Comparison of ENCODE assay signal across 12 mouse cellular contexts in the genomic region with DNA sequence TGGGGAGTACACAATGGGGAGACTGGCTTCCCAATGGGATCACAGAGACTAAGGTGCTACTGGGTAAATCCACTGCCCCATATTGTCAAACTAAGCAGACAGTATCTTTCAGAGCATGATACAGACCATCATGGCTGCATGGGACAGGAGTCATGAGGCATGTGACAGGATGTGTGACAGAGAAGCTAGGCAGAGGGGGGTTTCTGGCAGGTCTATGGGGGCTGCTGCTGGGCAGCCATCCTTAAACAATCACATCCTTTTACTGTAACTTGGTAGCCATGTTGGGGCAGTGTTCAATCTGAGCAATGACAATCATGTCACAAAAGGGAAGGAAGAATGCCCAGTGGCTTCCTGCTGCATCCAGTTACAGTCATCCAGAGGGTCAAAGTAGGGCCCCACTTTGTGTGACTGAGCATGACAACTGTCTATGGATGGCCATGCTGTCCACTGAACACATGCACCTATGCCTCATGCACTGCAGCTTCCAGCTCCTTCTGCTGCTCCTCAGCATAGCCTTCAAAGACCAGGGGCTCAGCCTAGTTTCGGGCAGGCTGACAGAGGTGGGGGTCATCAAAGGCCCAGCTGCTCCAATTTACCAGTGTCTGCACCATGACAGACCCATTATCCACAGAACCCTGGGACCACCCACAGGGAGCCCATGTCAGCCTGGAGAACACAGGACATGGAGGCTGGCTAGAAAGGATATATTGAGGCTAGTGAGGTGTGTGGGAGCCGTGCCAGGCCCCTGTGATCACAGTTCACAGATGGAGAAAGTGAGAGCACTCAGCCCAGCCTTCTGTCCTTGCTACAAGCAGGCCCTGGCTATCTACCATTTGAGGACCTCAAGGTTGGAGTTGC. TPM values are rescaled to one million over a fixed set of nuclear protein-coding genes. Genes with fewer than 3 reads are reported as not detected.
DNase-seq lines count a peak whose midpoint lies in the region; ATAC-seq lines count a peak whose summit lies in the region.
"Had no signal": no experiment of that assay in that cellular context is flagged by ENCODE, and none has a peak within 500 bp of the region (broad histone marks: within the 10 kb centered on the region; RNA-seq: fewer than 3 reads in every experiment).

No protein-coding gene starts in this region.

- no peak for DNase-seq in embryonic facial prominence, embryonic 10.5 days (ENCODE audit: low spot score)
- no peak for DNase-seq in midbrain, embryonic 10.5 days (ENCODE audit: low spot score)
- peak; percentile 74 to 76 for DNase-seq in cerebellum, adult 18-20 months
- no peak for DNase-seq in heart, adult 9 months (ENCODE audit: low spot score in 2 of 2)
- DNase-seq: kidney, postnatal 25 days had no signal

- H3K4me2 ChIP-seq in embryonic facial prominence, embryonic 15.5 days (replicated peaks): no peak overlapping the region
- no peak overlapping the region for H3K4me2 ChIP-seq in midbrain, embryonic 13.5 days (replicated peaks)
- H3K4me2 ChIP-seq in midbrain, embryonic 15.5 days: no peak overlapping the region
- H3K4me2 ChIP-seq: neural tube, embryonic 12.5 days had no signal

- H3K9me3 ChIP-seq in embryonic facial prominence, embryonic 15.5 days (replicated peaks): no peaks in the 10 kb centered on the region
- no peaks in the 10 kb centered on the region for H3K9me3 ChIP-seq in embryonic facial prominence, embryonic 10.5 days
- H3K9me3 ChIP-seq in midbrain, embryonic 13.5 days: no peaks in the 10 kb centered on the region
- no peaks in the 10 kb centered on the region for H3K9me3 ChIP-seq in midbrain, embryonic 10.5 days (replicated peaks)
- H3K9me3 ChIP-seq in midbrain, embryonic 15.5 days: no peaks in the 10 kb centered on the region
- H3K9me3 ChIP-seq: neural tube, embryonic 12.5 days had no signal

- H3K4me3 ChIP-seq in embryonic facial prominence, embryonic 15.5 days (replicated peaks): no peak overlapping the region
- no peak overlapping the region for H3K4me3 ChIP-seq in embryonic facial prominence, embryonic 10.5 days
- no peak overlapping the region for H3K4me3 ChIP-seq in midbrain, embryonic 13.5 days (replicated peaks)
- no peak overlapping the region for H3K4me3 ChIP-seq in midbrain, embryonic 10.5 days
- H3K4me3 ChIP-seq in midbrain, embryonic 15.5 days: no peak overlapping the region
- H3K4me3 ChIP-seq: heart, adult 2 months; neural tube, embryonic 12.5 days had no signal

- peaks cover 37% of the 10 kb centered on the region for H3K36me3 ChIP-seq in embryonic facial prominence, embryonic 15.5 days
- H3K36me3 ChIP-seq in embryonic facial prominence, embryonic 10.5 days (replicated peaks): peaks cover 95% of the 10 kb centered on the region
- peaks cover 45% of the 10 kb centered on the region for H3K36me3 ChIP-seq in midbrain, embryonic 13.5 days
- peaks cover 66% of the 10 kb centered on the region for H3K36me3 ChIP-seq in midbrain, embryonic 10.5 days
- H3K36me3 ChIP-seq in midbrain, embryonic 15.5 days (replicated peaks): peaks cover 7% of the 10 kb centered on the region; the same call in 1 of the 2 replicates

- no peak overlapping the region for H3K9ac ChIP-seq in embryonic facial prominence, embryonic 15.5 days
- 0 out of 2 replicates have a peak overlapping the region, but pooled peaks have one; percentile 17 for H3K9ac ChIP-seq in midbrain, embryonic 13.5 days (replicated peaks)
- no peak overlapping the region for H3K9ac ChIP-seq in midbrain, embryonic 15.5 days
- H3K9ac ChIP-seq: neural tube, embryonic 12.5 days had no signal

- WGBS in embryonic facial prominence, embryonic 15.5 days: 60% methylated on average over 2 of the region's 2 CpGs
- 70% methylated on average over 2 of the region's 2 CpGs for WGBS in embryonic facial prominence, embryonic 10.5 days
- 51% methylated on average over 2 of the region's 2 CpGs for WGBS in midbrain, embryonic 13.5 days
- WGBS in midbrain, embryonic 10.5 days: 82% methylated on average over 2 of the region's 2 CpGs
- 60% methylated on average over 2 of the region's 2 CpGs for WGBS in midbrain, embryonic 15.5 days

- H3K4me1 ChIP-seq in embryonic facial prominence, embryonic 15.5 days: peaks cover 26% of the 10 kb centered on the region
- peaks cover 23% of the 10 kb centered on the region; the same call in 1 of the 2 replicates for H3K4me1 ChIP-seq in embryonic facial prominence, embryonic 10.5 days
- H3K4me1 ChIP-seq in midbrain, embryonic 13.5 days (replicated peaks): peaks cover 34% of the 10 kb centered on the region
- H3K4me1 ChIP-seq in midbrain, embryonic 10.5 days: peaks cover 14% of the 10 kb centered on the region
- H3K4me1 ChIP-seq in midbrain, embryonic 15.5 days: peaks cover 9% of the 10 kb centered on the region; the same call in 1 of the 2 replicates

- ATAC-seq in embryonic facial prominence, embryonic 15.5 days (ENCODE audit: insufficient number of reproducible peaks, low FRiP score, low TSS enrichment, low read depth): no peak
- no peak for ATAC-seq in midbrain, embryonic 13.5 days
- ATAC-seq in midbrain, embryonic 15.5 days (replicated peaks): no peak
- no peak for ATAC-seq in erythroblast, adult 5-6 weeks (replicated peaks; ENCODE audit: low FRiP score, poor library complexity, severe bottlenecking)

- H3K27ac ChIP-seq in embryonic facial prominence, embryonic 15.5 days (replicated peaks): 0 out of 2 replicates have a peak overlapping the region, but pooled peaks have one; percentile 7
- no peak overlapping the region for H3K27ac ChIP-seq in embryonic facial prominence, embryonic 10.5 days (replicated peaks)
- H3K27ac ChIP-seq in midbrain, embryonic 13.5 days: peak overlapping the region; percentile 54
- no peak overlapping the region for H3K27ac ChIP-seq in midbrain, embryonic 10.5 days (replicated peaks)
- H3K27ac ChIP-seq in midbrain, embryonic 15.5 days: peak overlapping the region; percentile 27
- H3K27ac ChIP-seq: neural tube, embryonic 12.5 days had no signal

- no peaks in the 10 kb centered on the region for H3K27me3 ChIP-seq in embryonic facial prominence, embryonic 15.5 days
- no peaks in the 10 kb centered on the region for H3K27me3 ChIP-seq in embryonic facial prominence, embryonic 10.5 days (replicated peaks; ENCODE audit: low read depth, poor library complexity, severe bottlenecking)
- no peaks in the 10 kb centered on the region for H3K27me3 ChIP-seq in midbrain, embryonic 13.5 days
- H3K27me3 ChIP-seq in midbrain, embryonic 10.5 days (ENCODE audit: low read depth, poor library complexity, severe bottlenecking): no peaks in the 10 kb centered on the region
- H3K27me3 ChIP-seq in midbrain, embryonic 15.5 days (replicated peaks): no peaks in the 10 kb centered on the region
- H3K27me3 ChIP-seq: neural tube, embryonic 12.5 days had no signal

RNA-seq across cellular contexts. Expression of a gene that starts 14.1 kb away (rescaled TPM):
- 194 and 201 TPM in 2 replicates for polyA plus RNA-seq in embryonic facial prominence, embryonic 15.5 days (2015; fragmentation: Nextera tagmentation; extraction: Ambion mirVana)
- polyA plus RNA-seq in embryonic facial prominence, embryonic 10.5 days (2016; fragmentation: Nextera tagmentation; extraction: Ambion mirVana): 170 and 173 TPM in 2 replicates
- polyA plus RNA-seq in midbrain, embryonic 13.5 days (2015; fragmentation: Nextera tagmentation; extraction: Ambion mirVana): 113 and 123 TPM in 2 replicates
- 161 and 162 TPM in 2 replicates for polyA plus RNA-seq in midbrain, embryonic 10.5 days (2016; fragmentation: Nextera tagmentation; extraction: Ambion mirVana)
- polyA plus RNA-seq in midbrain, embryonic 15.5 days (2015; fragmentation: Nextera tagmentation; extraction: Ambion mirVana): 117 and 119 TPM in 2 replicates
- 7.5 and 10.9 TPM in 2 replicates for total RNA-seq in erythroblast, adult 5-6 weeks (2015; ENCODE audit: low replicate concordance)
- total RNA-seq in erythroblast, adult 5-6 weeks (2017; ENCODE audit: low replicate concordance): 10.0 and 11.4 TPM in 2 replicates

RNA-seq across cellular contexts. Expression of a gene that starts 16.8 kb away (rescaled TPM):
- 91.3 and 97.2 TPM in 2 replicates for polyA plus RNA-seq in embryonic facial prominence, embryonic 15.5 days (2015; fragmentation: Nextera tagmentation; extraction: Ambion mirVana)
- polyA plus RNA-seq in embryonic facial prominence, embryonic 10.5 days (2016; fragmentation: Nextera tagmentation; extraction: Ambion mirVana): 126 and 135 TPM in 2 replicates
- polyA plus RNA-seq in midbrain, embryonic 13.5 days (2015; fragmentation: Nextera tagmentation; extraction: Ambion mirVana): 159 and 182 TPM in 2 replicates
- 131 and 160 TPM in 2 replicates for polyA plus RNA-seq in midbrain, embryonic 10.5 days (2016; fragmentation: Nextera tagmentation; extraction: Ambion mirVana)
- 152 and 167 TPM in 2 replicates for polyA plus RNA-seq in midbrain, embryonic 15.5 days (2015; fragmentation: Nextera tagmentation; extraction: Ambion mirVana)
- total RNA-seq in erythroblast, adult 5-6 weeks (2015; ENCODE audit: low replicate concordance): 3.3 and 5.4 TPM in 2 replicates
- 6.1 and 7.8 TPM in 2 replicates for total RNA-seq in erythroblast, adult 5-6 weeks (2017; ENCODE audit: low replicate concordance)

RNA-seq across cellular contexts. Expression of a gene that starts 17.0 kb away (rescaled TPM):
- 23.6 and 24.5 TPM in 2 replicates for polyA plus RNA-seq in embryonic facial prominence, embryonic 15.5 days (2015; fragmentation: Nextera tagmentation; extraction: Ambion mirVana)
- 8.2 and 8.8 TPM in 2 replicates for polyA plus RNA-seq in embryonic facial prominence, embryonic 10.5 days (2016; fragmentation: Nextera tagmentation; extraction: Ambion mirVana)
- polyA plus RNA-seq in midbrain, embryonic 13.5 days (2015; fragmentation: Nextera tagmentation; extraction: Ambion mirVana): 4.6 and 5.0 TPM in 2 replicates
- 5.2 and 5.5 TPM in 2 replicates for polyA plus RNA-seq in midbrain, embryonic 10.5 days (2016; fragmentation: Nextera tagmentation; extraction: Ambion mirVana)
- 5.8 and 6.0 TPM in 2 replicates for polyA plus RNA-seq in midbrain, embryonic 15.5 days (2015; fragmentation: Nextera tagmentation; extraction: Ambion mirVana)
- total RNA-seq in erythroblast, adult 5-6 weeks (2015; ENCODE audit: low replicate concordance): not detected in 2 replicates
- 1.3 TPM in 1 of 2 replicates, not detected in the other for total RNA-seq in erythroblast, adult 5-6 weeks (2017; ENCODE audit: low replicate concordance)

RNA-seq across cellular contexts. Expression of a gene that starts 17.9 kb away (rescaled TPM):
- 21.6 and 23.0 TPM in 2 replicates for polyA plus RNA-seq in embryonic facial prominence, embryonic 15.5 days (2015; fragmentation: Nextera tagmentation; extraction: Ambion mirVana)
- polyA plus RNA-seq in embryonic facial prominence, embryonic 10.5 days (2016; fragmentation: Nextera tagmentation; extraction: Ambion mirVana): 50.7 and 52.3 TPM in 2 replicates
- polyA plus RNA-seq in midbrain, embryonic 13.5 days (2015; fragmentation: Nextera tagmentation; extraction: Ambion mirVana): 10.1 and 11.0 TPM in 2 replicates
- polyA plus RNA-seq in midbrain, embryonic 10.5 days (2016; fragmentation: Nextera tagmentation; extraction: Ambion mirVana): 45.4 and 49.3 TPM in 2 replicates
- 5.0 and 5.5 TPM in 2 replicates for polyA plus RNA-seq in midbrain, embryonic 15.5 days (2015; fragmentation: Nextera tagmentation; extraction: Ambion mirVana)
- total RNA-seq in erythroblast, adult 5-6 weeks (2015; ENCODE audit: low replicate concordance): 6.1 and 16.3 TPM in 2 replicates
- 18.5 and 25.2 TPM in 2 replicates for total RNA-seq in erythroblast, adult 5-6 weeks (2017; ENCODE audit: low replicate concordance)

RNA-seq across cellular contexts. Expression of a gene that starts 36.1 kb away (rescaled TPM):
- 12.5 and 16.8 TPM in 2 replicates for polyA plus RNA-seq in embryonic facial prominence, embryonic 15.5 days (2015; fragmentation: Nextera tagmentation; extraction: Ambion mirVana)
- polyA plus RNA-seq in embryonic facial prominence, embryonic 10.5 days (2016; fragmentation: Nextera tagmentation; extraction: Ambion mirVana): 63.3 and 69.4 TPM in 2 replicates
- polyA plus RNA-seq in midbrain, embryonic 13.5 days (2015; fragmentation: Nextera tagmentation; extraction: Ambion mirVana): 135 and 136 TPM in 2 replicates
- polyA plus RNA-seq in midbrain, embryonic 10.5 days (2016; fragmentation: Nextera tagmentation; extraction: Ambion mirVana): 78.4 and 95.0 TPM in 2 replicates
- 203 and 208 TPM in 2 replicates for polyA plus RNA-seq in midbrain, embryonic 15.5 days (2015; fragmentation: Nextera tagmentation; extraction: Ambion mirVana)
- total RNA-seq in erythroblast, adult 5-6 weeks (2015; ENCODE audit: low replicate concordance): not detected in 2 replicates
- total RNA-seq in erythroblast, adult 5-6 weeks (2017; ENCODE audit: low replicate concordance): not detected in 2 replicates
- total RNA-seq: liver, adult 2 months had no signal
- polyA plus RNA-seq: liver, adult 2 months had no signal

Comparison
In these comparisons a context has a peak if more than half of its experiments do, and no peak if none do; other contexts are left out.
1. H3K27ac ChIP-seq: peak in embryonic facial prominence, embryonic 15.5 days (single experiment), midbrain, embryonic 13.5 days (single experiment) and midbrain, embryonic 15.5 days (single experiment); none in embryonic facial prominence, embryonic 10.5 days (single experiment) and midbrain, embryonic 10.5 days (single experiment).
2. DNase-seq: peak in cerebellum, adult 18-20 months (2 of 2); none in embryonic facial prominence, embryonic 10.5 days (single experiment), midbrain, embryonic 10.5 days (single experiment) and heart, adult 9 months (0 of 2).